Mouse (Mus musculus) liver (tissue): ENCODE data around the gene Abhd15.

ENCODE experiments used
- DNase-seq: peaks from one replicate; pipeline ENCODE4 v3.0.0-alpha.2; 2020; ENCODE audit warnings: mixed read lengths

Abhd15 gene

DNA sequence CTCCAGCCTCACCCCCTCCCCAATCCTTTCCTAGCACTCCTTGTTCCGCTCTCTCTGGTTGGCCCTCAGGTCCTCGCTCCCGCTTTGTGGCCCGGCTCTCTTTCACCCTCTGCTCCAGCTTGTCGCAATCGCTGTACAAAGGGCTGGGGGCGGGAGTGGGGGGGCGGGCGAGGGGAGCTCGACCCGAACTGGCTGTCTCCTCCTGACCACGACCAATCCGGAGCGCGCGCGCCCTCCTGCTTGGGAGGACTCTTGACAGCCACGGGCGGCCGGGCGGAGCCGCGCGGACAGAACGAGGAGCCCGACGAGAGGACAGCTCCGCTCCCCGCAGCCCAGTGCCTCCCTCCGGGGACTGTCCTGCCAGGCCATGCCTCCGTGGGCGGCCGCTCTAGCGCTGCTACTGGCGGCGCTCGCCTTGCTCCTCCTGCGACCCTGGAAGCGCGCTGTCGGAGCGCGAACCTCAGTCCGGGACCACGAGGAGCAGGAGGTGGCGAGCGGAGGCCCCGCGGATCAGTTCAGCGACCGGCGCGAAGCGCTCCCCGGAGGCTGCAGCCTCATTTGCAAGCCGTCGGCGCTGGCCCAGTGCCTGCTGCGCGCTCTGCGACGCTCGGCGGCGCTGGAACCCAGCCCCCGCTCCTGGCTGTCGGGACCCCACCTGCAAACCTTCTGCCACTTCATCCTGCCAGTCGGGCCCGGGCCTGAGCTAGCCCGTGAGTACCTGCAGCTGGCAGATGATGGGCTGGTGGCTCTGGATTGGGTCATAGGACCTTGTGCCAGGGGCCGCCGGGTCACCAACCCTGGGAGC lies at the start of gene Abhd15:
Gene Abhd15, plus strand, starts transcription at position 290 of the 805 bp plus-strand sequence.
- peak; percentile 84 for DNase-seq

DNA sequence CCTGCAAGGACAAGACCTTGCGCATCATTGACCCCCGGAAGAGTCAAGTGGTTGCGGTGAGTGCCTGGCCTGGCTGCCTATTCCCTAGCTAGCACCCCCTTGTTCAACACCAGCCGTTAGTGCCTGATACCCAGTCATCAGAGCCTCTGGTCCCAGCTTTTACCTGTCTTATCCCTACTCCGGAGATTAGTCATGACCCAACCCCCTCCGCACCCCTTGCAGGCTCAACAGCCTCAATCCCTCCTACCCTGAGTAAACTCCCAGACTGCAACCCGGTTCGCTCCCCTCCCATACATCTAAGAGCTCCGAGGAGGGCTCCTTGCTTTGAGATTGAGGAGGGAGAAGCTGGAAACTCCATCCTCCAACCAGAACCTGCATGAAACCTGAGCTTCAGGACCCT lies 48.4 kb upstream of the Abhd15 start:
- no peak for DNase-seq

DNA sequence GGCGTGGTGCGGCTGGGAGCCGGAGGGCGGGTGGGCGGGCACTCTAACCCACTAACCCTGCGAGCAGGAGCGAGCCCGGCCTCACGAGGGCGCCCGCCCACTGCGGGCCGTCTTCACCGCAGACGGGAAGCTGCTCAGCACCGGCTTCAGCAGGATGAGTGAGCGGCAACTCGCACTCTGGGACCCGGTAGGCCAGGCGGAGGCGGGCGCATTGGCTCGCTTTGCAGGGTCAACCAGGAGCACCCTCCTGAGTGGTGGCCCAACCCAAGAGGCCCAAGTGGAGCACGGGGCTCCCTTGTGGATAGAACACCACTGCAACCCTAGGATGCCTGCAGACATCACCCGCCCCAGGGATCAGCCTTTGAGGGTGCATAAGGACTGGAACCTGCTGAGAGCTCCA lies 47.8 kb upstream of the Abhd15 start:
- peak; percentile 77 for DNase-seq

DNA sequence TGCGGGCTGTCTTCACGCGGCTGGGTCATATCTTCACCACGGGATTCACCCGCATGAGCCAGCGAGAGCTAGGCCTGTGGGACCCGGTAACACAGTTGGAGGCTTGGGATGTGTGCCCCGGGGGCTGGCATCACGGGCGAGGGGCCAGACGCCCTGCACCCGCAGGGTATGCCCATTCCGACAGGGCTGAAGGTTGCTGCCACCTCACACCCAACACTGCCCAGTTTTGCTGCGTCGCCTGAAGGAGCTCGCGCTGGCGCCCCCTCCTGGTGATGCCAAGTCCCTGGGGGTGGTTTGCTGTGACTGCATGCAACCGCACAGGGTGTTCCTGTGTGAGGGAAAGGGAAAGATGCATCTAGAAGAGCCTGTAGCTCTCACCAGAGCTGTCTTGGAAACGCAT lies 47.1 kb upstream of the Abhd15 start:
- DNase-seq, result peak; percentile 78

DNA sequence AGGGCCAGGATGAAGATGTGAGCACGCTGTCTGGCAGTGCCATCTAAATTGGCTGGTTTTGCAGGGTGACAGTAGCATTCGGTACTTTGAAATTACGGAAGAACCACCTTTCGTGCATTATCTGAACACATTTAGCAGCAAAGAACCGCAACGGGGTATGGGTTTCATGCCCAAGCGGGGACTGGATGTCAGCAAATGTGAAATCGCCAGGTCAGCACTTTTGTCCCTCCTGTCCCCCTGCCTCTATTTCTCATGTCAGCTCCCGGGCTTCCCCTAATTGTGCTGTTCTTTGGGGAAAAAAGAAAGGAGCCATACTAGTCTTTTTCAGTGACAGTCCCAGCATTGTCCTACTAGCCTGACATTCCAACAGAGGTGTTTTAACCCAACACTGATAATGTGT lies 46.5 kb upstream of the Abhd15 start:
- no peak for DNase-seq

DNA sequence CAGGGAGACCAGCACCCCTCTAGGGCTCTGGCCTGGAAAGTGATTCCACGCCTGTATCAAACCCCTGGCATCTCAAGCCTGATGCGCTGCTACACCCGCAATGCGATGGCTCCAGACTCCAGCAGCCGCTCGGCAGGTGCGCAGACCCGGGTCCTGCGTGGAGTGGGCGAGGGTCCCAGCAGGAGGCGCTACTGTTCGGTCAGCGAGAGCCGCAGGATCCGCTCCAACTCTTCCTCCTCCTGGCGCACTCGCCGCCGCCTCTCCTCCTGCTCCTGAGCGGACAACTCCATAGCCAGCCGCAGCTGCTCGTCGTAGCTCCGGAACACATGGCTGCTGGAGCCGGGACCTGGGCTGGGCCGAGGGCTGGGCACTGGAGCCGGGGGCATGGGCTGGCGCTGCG lies 43.5 kb upstream of the Abhd15 start:
- no peak for DNase-seq

DNA sequence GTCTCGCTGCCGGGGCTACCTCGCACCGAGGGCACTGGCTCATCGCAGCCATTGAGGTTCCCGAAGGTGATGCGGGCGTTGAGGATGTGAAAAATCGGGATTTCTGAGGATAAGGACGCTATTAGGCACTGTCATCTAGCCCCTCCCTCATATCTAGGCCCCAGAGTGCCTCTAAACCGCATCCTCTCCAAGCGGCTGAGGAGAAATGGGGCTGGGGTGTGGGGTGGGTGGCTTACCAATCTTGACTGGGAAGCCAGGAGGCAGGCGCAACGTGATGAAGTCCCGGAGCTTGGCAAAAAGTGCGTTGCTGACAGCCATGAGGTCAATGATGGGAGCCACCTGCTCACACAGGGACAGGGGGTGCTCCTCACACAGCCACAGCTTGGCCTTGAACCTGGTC lies 42.1 kb upstream of the Abhd15 start:
- no peak for DNase-seq

DNA sequence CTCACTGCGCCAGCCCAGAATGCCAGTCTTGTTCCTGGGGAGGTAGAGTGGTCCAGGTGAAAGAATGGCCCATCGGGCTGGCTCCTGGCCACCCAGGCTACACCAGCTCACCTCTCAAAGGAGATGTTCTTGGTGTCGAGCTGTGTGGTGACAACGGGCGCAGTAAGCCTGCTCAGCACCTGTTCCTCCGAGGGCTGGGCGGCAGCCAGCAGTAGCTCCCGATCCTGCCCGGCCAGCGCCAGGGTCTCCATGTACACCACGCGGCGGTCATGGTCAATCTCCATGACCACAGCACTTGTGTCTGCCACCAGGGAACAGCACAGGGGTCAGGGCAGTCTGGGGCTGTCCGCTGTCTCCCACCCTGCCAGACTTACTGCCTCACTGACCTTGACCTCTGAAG lies 38.7 kb upstream of the Abhd15 start:
- DNase-seq, result no peak

DNA sequence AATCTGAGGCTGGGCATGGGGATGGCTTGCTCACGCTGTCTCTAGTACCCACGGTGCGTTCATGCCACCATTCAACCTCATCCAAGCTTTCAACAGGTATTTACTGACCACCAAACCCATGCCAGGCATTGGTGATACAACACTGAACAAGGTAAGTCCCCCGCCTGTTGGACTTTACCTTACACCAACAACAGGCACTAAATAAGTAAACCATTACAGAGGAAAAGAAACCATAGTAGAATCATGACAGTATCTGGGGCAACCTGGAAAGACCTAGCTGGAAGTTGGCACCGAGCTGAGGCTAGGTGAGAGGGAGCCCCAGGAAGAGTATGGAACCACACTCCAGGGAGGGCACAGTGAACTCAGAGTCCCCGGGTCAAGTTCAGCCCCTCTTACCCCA lies 38.0 kb upstream of the Abhd15 start:
- no peak for DNase-seq

DNA sequence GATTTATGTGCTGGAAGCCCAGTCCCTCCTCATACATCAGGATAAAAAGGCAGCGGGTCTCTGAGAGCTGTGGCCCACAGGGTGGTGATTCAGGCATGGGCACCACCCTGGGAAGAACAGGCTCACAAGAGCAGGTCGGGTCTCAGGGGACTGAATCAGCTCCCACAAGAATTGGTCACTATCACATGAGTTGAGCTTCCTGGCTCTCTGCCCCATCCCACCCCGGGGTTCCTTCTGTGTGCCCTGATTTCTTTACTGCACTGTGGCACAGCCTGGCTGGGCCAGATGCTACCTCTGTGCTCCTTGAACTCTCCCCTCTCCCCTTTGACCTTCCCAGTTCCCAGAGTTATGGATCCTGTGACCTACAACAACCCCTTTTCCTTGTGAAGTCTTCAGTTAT lies 31.9 kb upstream of the Abhd15 start:
- no peak for DNase-seq

DNA sequence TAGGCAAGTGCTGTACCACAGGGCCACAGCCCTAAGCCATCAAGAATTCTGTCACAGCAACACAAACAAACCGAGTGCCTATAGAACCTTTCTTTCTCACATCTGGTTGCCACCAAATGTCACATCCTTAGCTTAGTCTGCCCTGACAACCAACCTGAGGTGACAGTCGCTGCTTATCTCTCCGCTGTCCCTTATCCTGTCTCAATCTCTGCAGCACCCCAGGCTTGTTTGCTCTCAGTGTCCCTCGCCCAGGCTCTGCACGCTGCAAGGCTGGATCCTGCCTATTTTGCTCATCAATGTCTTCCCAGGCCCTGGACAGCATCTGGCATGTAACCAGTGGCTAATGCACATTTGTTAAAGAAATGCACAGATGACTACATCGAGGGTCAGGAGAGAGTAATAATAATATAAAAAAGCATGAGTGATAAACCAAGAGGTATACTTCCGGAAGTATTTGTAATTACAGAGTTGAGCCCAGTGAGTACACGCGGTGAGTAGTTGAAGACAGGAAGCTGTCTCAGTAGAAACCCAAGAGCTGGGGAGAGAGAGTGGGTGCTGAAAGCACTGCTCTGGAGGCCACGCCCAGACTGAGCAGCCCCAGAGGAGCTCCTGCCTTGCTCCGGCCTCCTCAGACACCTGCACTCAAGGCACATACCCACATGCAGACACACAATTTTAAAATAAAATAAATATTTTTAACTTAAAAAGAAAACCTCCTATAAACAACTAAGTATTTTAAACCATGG lies 31.2 kb upstream of the Abhd15 start:
- no peak for DNase-seq

DNA sequence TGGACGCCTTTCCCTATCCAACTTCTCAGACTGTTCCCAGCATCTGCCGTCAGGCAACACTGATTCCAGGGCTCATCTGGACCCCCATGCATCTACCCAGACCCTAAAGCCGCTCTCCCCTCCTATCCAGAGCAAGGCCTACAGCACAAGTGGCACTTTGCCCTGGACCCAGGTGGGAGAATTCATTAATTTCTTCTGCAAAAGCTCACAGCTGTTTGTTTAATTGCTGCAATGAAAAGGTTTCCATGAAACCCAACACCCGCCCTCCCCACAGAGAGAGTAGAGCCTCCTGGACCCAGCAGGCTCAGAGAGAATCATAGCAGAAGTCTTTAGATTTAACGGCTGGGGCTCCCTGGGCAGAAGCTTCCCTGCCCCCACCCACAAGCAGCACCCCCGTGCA lies 29.7 kb upstream of the Abhd15 start:
- DNase-seq, result no peak

DNA sequence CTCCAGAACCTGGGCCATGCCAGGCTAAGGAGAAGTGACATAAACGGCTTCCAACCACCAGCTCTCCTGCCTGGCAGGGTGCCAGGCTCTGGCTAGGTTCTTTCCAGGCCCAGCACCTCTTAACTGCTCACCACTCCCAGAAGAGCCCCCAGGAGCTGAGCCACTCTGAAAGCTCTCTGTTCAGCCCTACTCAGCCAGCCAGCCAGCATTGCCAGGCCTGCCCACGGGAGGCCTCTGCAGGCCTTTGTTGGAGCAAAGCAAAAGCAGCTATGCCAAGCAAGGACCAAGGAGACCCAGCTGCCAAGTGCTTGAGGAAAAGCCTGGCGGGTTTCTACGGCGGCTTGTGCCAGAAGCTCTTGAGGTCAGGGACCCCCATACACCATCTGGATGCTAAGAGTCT lies 28.1 kb upstream of the Abhd15 start:
- no peak for DNase-seq

DNA sequence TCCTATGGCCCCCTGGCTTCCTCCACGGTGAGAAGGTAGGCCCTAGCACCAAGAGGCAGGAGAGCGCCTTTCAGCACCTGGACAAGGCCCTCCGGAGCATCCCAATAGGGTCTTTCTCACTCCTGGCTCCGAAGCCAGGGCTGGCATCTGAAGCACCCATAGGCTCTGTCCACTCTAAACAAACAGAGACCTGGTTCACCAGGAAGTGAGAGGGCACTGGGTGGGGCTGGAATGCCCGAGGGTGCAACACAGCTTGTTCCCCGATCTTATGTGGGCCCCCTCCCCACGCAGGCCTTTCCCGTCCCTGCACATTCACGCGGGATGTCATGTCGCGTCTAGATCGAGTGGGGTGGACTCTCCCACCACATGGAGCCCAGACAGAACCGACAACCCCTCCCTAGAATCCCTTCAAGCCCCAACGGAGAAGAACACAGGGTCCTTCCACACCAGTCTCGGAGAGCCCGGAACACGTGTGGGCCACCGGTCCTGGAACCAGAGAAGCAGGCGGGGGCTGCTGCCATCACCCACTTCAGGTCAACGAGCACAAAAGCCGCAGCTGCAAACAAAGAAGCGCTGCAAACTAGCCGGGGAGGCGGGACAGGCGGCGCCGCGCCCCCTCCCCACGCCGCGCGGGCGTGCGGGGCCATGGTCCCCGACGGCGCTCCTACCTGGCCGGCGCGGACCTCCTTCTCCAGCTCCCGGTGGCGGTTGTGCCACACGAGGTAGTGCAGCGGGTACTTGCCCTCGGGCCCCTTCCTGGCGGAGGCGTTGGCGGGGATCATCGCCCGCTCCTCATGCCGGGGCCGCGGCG lies 25.9 kb upstream of the Abhd15 start:
- DNase-seq, result no peak

DNA sequence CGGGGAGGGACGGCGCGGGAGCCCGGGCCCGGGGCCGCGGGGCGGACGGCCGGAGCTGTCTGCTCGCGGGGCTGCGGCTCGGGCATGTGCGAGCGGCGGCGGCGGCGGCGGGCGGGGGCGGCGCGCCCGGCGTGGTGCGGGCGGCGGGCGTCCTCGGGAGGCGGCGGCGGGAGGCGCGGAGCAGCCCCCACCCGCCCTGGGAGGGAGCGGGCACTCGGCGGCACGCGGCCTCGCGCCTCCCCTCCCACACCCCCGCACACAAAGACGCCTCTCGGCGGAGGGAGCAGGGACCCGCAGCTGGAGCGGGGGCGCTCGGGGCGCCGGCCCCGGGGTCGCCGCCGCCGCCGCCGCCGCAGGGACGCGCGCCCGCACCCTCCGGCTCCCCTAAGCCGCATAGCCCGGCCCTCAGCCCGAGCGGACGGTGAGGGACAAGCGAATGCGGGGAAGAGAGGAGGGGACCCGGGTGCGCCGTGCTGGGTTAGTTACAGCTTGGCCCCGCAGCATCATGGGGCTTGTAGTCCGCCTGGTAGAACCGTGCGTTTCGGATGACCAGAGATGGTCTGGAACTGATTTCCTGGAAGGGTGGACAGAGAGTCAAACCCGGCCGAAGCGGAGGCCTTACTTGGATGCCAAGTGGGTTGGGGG lies 25.2 kb upstream of the Abhd15 start, which contains the start of gene Ankrd13b:
Gene Ankrd13b, minus strand, starts transcription at position 88 of the 645 bp plus-strand sequence.
- DNase-seq, result peak; percentile 67

DNA sequence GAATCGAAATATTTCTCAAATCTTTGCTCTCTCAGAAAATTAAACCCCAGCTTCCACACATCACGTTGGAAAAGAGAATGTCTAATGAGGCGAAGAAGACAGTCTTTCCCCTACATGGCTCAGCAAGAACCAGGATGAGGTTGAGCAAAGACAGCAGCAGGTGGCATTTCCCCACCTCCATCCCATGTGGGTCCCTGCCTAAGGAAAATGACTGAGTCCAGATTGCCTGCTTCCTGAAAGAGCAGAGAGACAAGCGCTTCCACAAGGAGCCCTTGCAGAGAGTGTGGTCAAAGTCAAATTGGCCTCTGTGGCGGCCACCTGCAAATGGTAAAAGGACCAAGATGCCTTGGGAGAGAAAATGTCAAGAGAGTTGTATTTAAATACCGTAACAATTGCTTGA lies 24.5 kb upstream of the Abhd15 start:
- no peak for DNase-seq

DNA sequence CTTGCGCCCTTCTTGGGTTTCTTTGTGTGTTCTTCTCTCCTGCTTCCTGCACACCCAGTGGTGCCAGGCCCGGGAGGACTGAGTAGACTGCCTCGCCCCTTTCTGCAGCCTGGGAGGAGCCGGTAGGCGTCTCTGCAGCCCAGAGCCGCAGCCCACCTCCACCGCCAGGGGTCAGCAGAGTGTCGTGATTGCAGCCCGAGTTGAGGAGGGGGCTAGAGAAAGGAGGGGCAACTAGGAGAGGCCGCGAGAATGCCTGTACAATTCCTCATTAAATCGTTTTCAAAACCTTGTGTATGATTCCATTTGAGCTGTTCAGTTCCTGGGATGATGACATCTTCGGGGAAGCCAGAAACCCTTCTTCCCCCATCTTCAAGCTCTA lies 23.8 kb upstream of the Abhd15 start:
- peak; percentile 91 for DNase-seq

DNA sequence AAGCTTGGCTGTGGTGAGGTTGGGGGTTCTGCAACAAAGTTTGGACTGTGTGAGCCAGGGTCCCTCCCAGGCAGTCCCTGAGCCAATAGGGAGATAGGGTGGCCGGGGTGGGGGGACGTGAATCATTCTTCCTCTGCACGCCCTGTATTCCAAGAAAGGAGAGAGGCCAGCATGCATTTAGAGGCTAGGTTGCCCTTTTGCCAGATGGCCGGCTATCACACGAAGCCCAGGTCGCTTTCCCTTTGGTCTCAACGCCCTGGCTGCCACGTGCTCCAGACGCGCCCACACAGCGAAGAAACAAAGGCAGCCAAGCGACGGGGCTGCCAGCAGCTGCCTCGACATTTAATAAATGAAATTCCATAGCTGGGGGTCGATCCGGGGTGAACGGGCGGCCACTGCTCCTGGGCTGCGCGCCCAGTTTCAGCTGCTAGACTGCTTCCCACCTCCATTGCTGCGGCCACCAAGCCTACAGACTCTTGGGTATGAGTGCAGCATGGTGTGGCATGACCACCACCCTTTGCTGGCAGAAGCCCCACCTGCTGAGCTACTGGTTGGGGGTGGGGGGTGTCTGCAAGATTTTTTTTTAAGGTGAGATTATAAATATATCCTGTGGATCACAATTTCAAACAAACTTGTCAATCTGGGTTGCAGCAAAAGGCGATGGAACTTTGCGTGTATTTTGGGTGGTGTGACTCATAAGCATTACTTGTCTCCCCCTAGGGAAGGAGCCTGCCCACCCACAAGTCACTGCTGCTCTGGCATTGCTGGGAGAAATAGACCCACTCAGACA lies 23.2 kb upstream of the Abhd15 start:
- DNase-seq, result peak; percentile 62

DNA sequence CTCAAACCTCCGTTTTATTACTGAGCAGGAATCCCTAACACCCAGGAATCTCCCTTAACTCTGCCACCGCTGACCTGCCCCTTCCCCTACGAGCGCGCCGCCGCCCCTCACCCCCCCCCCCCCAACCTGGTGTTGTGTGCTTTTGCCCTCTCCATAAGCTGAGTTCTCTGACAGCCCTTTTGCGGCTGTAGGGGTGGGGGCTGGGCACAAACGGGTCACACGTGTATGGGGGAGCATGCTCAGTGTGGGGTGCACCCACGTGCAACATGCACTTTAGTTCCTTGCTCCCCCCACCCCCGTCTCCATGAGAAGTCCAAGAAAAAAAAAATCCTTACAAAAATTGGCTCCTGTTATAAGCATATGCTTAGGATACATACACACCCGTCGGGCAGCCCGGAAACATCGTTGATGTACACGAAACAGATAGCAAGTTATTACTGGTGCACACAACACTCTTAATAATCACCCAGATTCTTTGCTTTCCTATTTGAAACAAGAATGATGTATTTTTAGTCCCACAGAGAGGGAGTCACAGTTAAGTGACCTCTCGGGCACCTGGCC lies 22.5 kb upstream of the Abhd15 start:
- DNase-seq, result peak; percentile 64

DNA sequence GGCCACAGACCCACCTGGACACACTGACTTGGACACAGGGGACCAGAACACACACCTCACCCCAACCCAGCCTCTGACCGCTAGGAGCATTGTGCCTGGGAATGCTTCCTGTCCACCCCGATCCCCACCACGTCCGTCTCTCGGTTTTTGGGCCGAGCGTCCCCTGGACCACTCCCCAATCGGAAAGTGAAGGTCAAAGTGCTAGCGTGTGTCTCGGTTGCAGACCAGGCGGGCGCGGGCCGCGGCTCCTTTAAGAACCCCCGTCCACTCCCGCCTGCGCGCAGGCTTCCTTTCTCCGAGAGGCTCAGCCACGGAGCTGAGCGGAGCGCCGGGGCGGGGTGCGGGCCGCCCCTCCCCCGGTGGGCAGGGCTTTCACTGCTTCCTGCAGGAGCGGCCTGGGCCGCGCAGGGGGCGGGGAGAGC lies 22.0 kb upstream of the Abhd15 start:
- DNase-seq, result peak; percentile 95

DNA sequence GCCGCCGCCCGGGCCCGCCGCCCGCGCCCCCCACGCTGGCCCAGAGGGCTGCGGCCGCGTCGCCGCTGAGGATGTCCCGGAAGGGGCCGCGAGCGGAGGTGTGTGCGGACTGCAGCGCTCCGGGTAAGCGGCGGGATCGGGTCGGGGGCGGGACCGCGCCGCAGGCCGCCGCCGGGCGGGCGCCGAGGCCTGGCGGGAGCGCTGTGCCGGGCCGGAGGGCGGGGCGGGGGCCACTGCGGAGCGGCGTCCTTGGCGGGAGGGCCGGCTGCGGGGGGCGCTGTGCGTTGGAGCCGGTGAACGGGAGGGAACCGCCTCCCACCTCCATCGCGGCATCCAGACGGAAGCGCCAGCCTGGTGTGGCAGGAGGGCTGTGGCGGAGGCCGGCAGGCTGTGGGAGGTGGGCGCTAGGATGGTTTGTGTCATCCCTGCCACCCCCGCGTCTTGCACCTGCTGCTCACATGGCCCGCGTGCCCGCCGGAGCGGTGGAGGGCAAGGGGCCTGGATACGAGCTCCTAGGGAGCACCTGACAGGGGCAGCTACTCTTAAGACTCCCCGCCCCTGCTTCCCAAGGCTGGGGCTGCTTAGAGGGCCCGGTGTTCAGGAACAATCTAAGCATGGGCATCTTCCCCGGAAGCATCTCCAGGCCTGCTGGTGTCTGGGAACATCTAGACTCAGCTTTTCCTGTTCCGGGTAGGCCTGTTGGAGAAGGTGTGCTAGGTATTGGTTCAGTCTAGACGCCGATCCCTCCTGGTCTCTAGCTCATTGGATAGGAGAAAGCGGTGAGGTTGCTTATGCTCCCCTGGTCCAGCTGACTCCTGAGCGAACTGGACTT lies 21.2 kb upstream of the Abhd15 start, which contains the start of gene Git1:
Gene Git1, plus strand, starts transcription at position 51 of the 832 bp plus-strand sequence.
- peak; percentile 66 for DNase-seq
